Mouse (Mus musculus) bone marrow macrophage, adult 2 months (primary cell): ENCODE data around the gene D430019H16Rik.
A peak's percentile ranks its signal among the peaks of the same experiment; 100 is the strongest.

Experiments used
- CTCF ChIP-seq: IDR thresholded peaks from 2 replicates; pipeline ENCODE4 v1.5.1; 2012; ENCODE audit warnings: low read depth, mild to moderate bottlenecking, low read length, moderate library complexity
- POLR2A ChIP-seq: IDR thresholded peaks from 2 replicates; pipeline ENCODE4 v1.6.1; 2012; ENCODE audit warnings: mild to moderate bottlenecking, low read depth, low read length, borderline replicate concordance

DNA sequence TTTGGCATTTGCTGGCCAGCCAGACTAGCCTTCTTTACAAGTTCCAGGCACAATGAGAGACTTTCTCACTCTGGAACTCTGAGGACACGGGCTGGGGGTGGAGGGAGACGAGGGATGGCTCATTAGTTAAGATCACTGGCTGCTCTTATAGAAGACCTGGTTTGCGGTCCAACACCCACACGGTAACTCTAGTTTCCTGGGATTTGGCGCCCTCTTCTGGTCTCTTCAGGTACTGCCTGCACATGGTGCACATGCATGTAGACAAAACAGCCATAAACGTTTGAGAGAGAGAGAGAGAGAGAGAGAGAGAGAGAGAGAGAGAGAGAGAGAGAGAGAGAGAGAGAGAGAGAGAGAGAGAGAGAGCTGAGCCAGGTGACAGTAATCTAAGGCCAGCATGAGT is 51.1 kb downstream of the D430019H16Rik start:
- TF ChIP-seq CTCF (peak; percentile 35; the same call in 1 of the 2 replicates), POLR2A (no peak)
